Mouse (Mus musculus) liver, embryonic 15.5 days (tissue): ENCODE data around the gene Nt5c2. TPM values are rescaled to one million over a fixed set of nuclear protein-coding genes. Genes with fewer than 3 reads are reported as not detected.

Experiments used
- ATAC-seq: fragments of 200-750 bp; cut with Nextera tagmentation; 2 replicates; pipeline ENCODE4 v1.8.0; 2017; ENCODE audit warnings: moderate number of reproducible peaks, mild to moderate bottlenecking, moderate library complexity; ENCODE audit not compliant: insufficient read depth
- H3K27ac ChIP-seq: fragments of 300-500 bp; sonication (generic); replicated peaks from 2 replicates; pipeline ENCODE4 v1.5.1; 2015; ENCODE audit warnings: mild to moderate bottlenecking, inconsistent platforms
- H3K27me3 ChIP-seq: fragments of 300-500 bp; sonication (generic); 2 replicates; pipeline ENCODE4 v1.6.1; 2015; ENCODE audit warnings: mild to moderate bottlenecking, inconsistent platforms
- H3K36me3 ChIP-seq: fragments of 300-500 bp; sonication (generic); replicated peaks from 2 replicates; pipeline ENCODE4 v1.6.1; 2015; ENCODE audit warnings: moderate library complexity, mild to moderate bottlenecking, inconsistent platforms
- H3K4me1 ChIP-seq: fragments of 300-500 bp; sonication (generic); replicated peaks from 2 replicates; pipeline ENCODE4 v1.6.1; 2015; ENCODE audit warnings: inconsistent platforms
- H3K4me2 ChIP-seq: fragments of 300-500 bp; sonication (generic); 2 replicates; pipeline ENCODE4 v1.6.1; 2015; ENCODE audit warnings: moderate library complexity, mild to moderate bottlenecking, inconsistent platforms
- H3K4me3 ChIP-seq: fragments of 300-500 bp; sonication (generic); replicated peaks from 2 replicates; pipeline ENCODE4 v1.5.1; 2015; ENCODE audit warnings: mild to moderate bottlenecking, inconsistent platforms
- H3K9ac ChIP-seq: fragments of 300-500 bp; sonication (generic); 2 replicates; pipeline ENCODE4 v1.6.1; 2015; ENCODE audit warnings: moderate library complexity, mild to moderate bottlenecking, inconsistent platforms
- H3K9me3 ChIP-seq: fragments of 300-500 bp; sonication (generic); replicated peaks from 2 replicates; pipeline ENCODE4 v1.6.1; 2016; ENCODE audit warnings: inconsistent platforms
- WGBS: fragments of 180-500 bp; shearing (Covaris S2); methylation state at CpG from one replicate; pipeline ENCODE4 v1.1.7; 2015; ENCODE audit warnings: mixed read lengths; ENCODE audit not compliant: insufficient replicate concordance; 5-methylcytosine and 5-hydroxymethylcytosine counted together
- polyA plus RNA-seq: library from polyadenylated mRNA; unstranded; fragments of >200 nt; fragmentation: Nextera tagmentation; extraction: Ambion mirVana; gene quantifications from 2 replicates; pipeline ENCODE4 v1.2.1, GENCODE M21; 2015

The Nt5c2 gene
- polyA plus RNA-seq, 1 experiment from 2014 or later: 42.7 TPM

- H3K36me3 ChIP-seq: no peaks in the 10 kb centered on the region
- WGBS: 20% methylated on average over 5 of the region's 5 CpGs
- ATAC-seq: peak; percentile 16; the same call in 1 of the 2 replicates
- no peak overlapping the region for H3K4me3 ChIP-seq
- peak overlapping the region; percentile 45 for H3K9ac ChIP-seq
- H3K9me3 ChIP-seq: no peaks in the 10 kb centered on the region
- H3K27ac ChIP-seq: peak overlapping the region; percentile 91
- peaks cover 56% of the 10 kb centered on the region for H3K4me1 ChIP-seq
- H3K4me2 ChIP-seq: peak overlapping the region; percentile 40
- no peaks in the 10 kb centered on the region for H3K27me3 ChIP-seq
Measured at GRCm38 (mm10) chr19:46846459-46846858, 168.5 kb downstream of the Nt5c2 start.

DNA sequence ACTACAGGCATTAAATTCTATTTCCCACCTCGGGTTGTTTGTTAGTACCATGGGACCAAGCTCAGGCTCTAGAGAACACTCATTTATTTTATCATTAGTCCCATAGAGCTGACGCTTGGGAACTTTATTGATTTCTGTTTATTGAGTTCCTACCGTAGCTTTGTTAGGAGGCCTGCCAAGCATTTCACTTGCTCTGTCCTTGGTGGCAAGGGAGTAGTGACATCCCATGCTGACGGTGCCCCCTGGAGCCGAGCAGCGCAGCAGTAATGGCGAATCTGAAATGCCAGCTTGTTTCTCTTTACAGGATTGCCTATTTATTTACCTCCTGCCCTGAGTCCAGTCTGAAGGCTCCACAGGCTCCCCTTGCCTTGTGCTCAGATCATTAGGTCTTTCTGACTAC, 168.9 kb downstream of the Nt5c2 start:
- Histone ChIP-seq H3K27me3 (no peaks in the 10 kb centered on the region), H3K4me1 (peaks cover 55% of the 10 kb centered on the region)

GRCm38 (mm10) chr19:46843030-46843429, 171.9 kb downstream of the Nt5c2 start:
- Histone ChIP-seq H3K4me2 (no peak overlapping the region), H3K27ac (no peak overlapping the region), H3K9me3 (no peaks in the 10 kb centered on the region), H3K4me1 (peaks cover 30% of the 10 kb centered on the region), H3K36me3 (no peaks in the 10 kb centered on the region), H3K27me3 (no peaks in the 10 kb centered on the region), H3K9ac (no peak overlapping the region), H3K4me3 (no peak overlapping the region)
- no peak for ATAC-seq
- WGBS: 71% methylated on average over 2 of the region's 2 CpGs

More for the DNA sequence above, 168.9 kb downstream of the Nt5c2 start:
- H3K36me3 ChIP-seq: no peaks in the 10 kb centered on the region
- H3K4me3 ChIP-seq: no peak overlapping the region
- 78% methylated on average over 7 of the region's 7 CpGs for whole genome bisulfite sequencing
- ATAC-seq: no peak
- peak overlapping the region; percentile 91 for H3K27ac ChIP-seq
- H3K9me3 ChIP-seq: no peaks in the 10 kb centered on the region
- peak overlapping the region; percentile 40 for H3K4me2 ChIP-seq
- H3K9ac ChIP-seq: peak overlapping the region; percentile 45; the same call in 1 of the 2 replicates

DNA sequence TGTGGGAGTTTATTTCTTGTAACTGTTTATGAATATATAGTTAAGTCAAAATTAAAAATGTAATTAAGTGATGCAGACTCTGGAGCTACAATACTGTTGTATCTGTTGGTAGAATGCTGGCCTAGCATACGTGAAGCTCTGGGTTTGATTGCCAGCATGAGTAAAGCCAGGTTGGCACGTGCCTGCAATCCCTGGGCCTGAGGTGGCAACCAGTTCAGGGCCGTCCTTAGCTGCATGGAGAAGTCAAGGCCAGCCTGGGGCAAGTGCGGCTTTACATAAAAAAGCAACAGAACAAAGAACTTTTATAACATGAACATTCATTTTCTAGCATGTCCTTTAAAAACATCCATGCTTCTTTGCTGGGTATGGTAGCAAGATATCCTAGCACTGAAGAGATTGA, 173.9 kb downstream of the Nt5c2 start:
- H3K4me2 ChIP-seq: no peak overlapping the region
- no peaks in the 10 kb centered on the region for H3K36me3 ChIP-seq
- H3K9ac ChIP-seq: no peak overlapping the region
- no peak for ATAC-seq
- H3K4me3 ChIP-seq: no peak overlapping the region
- H3K27ac ChIP-seq: no peak overlapping the region
- H3K4me1 ChIP-seq: peaks cover 10% of the 10 kb centered on the region
- no peaks in the 10 kb centered on the region for H3K9me3 ChIP-seq
- no peaks in the 10 kb centered on the region for H3K27me3 ChIP-seq
- 76% methylated on average over 4 of the region's 4 CpGs for WGBS

DNA sequence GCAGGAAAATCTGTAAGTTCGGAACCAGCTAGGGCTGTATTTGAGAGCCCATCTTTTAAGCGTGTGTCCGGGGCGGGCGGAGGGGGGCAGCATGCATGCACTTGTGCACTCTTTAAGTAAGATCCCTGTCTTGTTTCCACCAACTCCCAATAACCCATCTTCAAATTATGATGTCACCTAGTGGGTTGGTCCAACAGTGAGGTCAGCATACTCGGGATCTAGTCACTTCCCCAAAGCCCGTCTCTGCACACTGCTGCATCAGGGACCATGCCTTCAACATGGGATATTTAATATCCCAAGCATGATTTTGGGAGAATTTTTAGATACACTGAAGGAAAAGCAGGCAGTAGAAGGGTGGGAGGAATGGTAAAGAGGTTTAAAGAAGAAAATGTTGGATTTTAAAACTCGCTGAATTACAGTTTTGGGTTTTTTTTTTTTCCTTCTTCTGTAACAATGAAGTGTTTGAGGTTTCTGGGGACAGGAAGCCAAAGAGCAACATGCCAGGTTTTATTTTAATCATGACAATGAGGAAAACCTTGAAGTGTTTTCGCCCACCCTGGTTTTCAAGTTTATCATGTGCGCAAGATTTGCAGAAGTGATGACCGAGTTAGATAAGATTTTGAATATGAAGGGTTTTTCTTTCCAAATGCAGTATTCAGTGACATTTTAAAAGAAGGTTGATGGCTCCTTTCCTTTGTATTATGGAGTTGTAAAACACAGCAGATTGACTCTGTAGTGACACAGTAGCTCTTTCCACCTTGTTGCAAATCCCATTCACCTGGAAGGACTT, 177.5 kb downstream of the Nt5c2 start:
- no peak overlapping the region for H3K4me3 ChIP-seq
- no peak overlapping the region for H3K9ac ChIP-seq
- H3K27ac ChIP-seq: no peak overlapping the region
- no peaks in the 10 kb centered on the region for H3K36me3 ChIP-seq
- no peak for ATAC-seq
- H3K4me2 ChIP-seq: no peak overlapping the region
- WGBS: 58% methylated on average over 11 of the region's 11 CpGs
- H3K4me1 ChIP-seq: 0 out of 2 replicates have a peak, but pooled peaks cover 3% of the 10 kb centered on the region
- no peaks in the 10 kb centered on the region for H3K27me3 ChIP-seq
- H3K9me3 ChIP-seq: no peaks in the 10 kb centered on the region

GRCm38 (mm10) chr19:46836085-46836484, 178.9 kb downstream of the Nt5c2 start:
- H3K9ac ChIP-seq: no peak overlapping the region
- no peaks in the 10 kb centered on the region for H3K27me3 ChIP-seq
- no peak overlapping the region for H3K4me2 ChIP-seq
- H3K4me1 ChIP-seq: 0 out of 2 replicates have a peak, but pooled peaks cover 3% of the 10 kb centered on the region
- H3K36me3 ChIP-seq: no peaks in the 10 kb centered on the region
- no peak overlapping the region for H3K4me3 ChIP-seq
- H3K9me3 ChIP-seq: no peaks in the 10 kb centered on the region
- H3K27ac ChIP-seq: no peak overlapping the region
- 69% methylated on average over 3 of the region's 3 CpGs for WGBS
- ATAC-seq: no peak

- H3K4me1 ChIP-seq: 0 out of 2 replicates have a peak, but pooled peaks cover 3% of the 10 kb centered on the region
- no peak overlapping the region for H3K4me2 ChIP-seq
- no peak overlapping the region for H3K27ac ChIP-seq
- 57% methylated on average over 4 of the region's 4 CpGs for WGBS
- H3K36me3 ChIP-seq: no peaks in the 10 kb centered on the region
- ATAC-seq: no peak
- H3K4me3 ChIP-seq: no peak overlapping the region
- H3K9me3 ChIP-seq: no peaks in the 10 kb centered on the region
- no peak overlapping the region for H3K9ac ChIP-seq
- no peaks in the 10 kb centered on the region for H3K27me3 ChIP-seq
Measured at GRCm38 (mm10) chr19:46835339-46835738, 179.6 kb downstream of the Nt5c2 start.

DNA sequence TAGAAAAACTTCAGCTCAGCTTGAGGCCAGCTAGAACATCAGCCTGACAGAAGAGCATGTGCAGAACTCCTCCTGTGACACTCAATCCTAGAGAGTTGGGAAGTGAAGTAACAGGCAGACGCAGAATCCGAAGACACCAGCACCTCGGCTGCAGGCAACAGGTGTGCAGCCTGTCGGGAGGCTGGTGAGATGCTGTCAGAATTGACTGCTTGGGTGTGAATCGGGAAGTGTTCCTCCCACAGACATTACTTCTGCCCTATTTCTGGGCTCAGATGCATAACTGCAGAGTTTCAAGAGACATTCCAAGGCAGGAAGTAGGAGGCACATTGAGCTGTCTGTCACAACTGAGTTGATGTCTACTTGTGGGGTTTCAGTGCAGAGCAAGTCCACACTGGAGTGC, 180.7 kb downstream of the Nt5c2 start:
- Histone ChIP-seq H3K9ac (no peak overlapping the region), H3K4me1 (0 out of 2 replicates have a peak, but pooled peaks cover 3% of the 10 kb centered on the region), H3K9me3 (no peaks in the 10 kb centered on the region), H3K27ac (no peak overlapping the region), H3K36me3 (no peaks in the 10 kb centered on the region), H3K4me2 (no peak overlapping the region), H3K4me3 (no peak overlapping the region), H3K27me3 (no peaks in the 10 kb centered on the region)
- WGBS: 67% methylated on average over 5 of the region's 5 CpGs
- ATAC-seq: no peak

Other genes with a start within 250 kb of the Nt5c2 start
- gene Ina, start 455 bp downstream of the Nt5c2 start, polyA plus RNA-seq: 0.23 and 0.36 TPM in 2 replicates
- gene Pcgf6, start 35.8 kb upstream of the Nt5c2 start, polyA plus RNA-seq: 6.5 and 7.3 TPM in 2 replicates
- gene Taf5, start 52.6 kb upstream of the Nt5c2 start, polyA plus RNA-seq: 3.8 and 4.0 TPM in 2 replicates
- 521 and 705 TPM in 2 replicates for gene Usmg5, start 75.5 kb upstream of the Nt5c2 start, polyA plus RNA-seq
- gene Pdcd11, start 75.6 kb upstream of the Nt5c2 start, polyA plus RNA-seq: 3.5 TPM in 2 replicates
- gene Calhm2, start 123.1 kb upstream of the Nt5c2 start, polyA plus RNA-seq: 2.1 and 2.2 TPM in 2 replicates
- gene Calhm1, start 129.1 kb upstream of the Nt5c2 start, polyA plus RNA-seq: not detected in 2 replicates
- not detected in 2 replicates for gene Calhm3, start 142.6 kb upstream of the Nt5c2 start, polyA plus RNA-seq
- 1.1 and 1.5 TPM in 2 replicates for gene Neurl1a, start 163.7 kb upstream of the Nt5c2 start, polyA plus RNA-seq